Mouse (Mus musculus): ENCODE measurements at regions not wholly inside any gene's neighbourhood (a gene's known extent, or its start where the extent isn't known, plus 50 kb on each side); places are given as distances from the start of the nearest gene placed in this dataset.
"Not testable (repeated sequence)": the region's sequence is repeated elsewhere in the genome, so short reads cannot be mapped to it uniquely, and the experiment has no call there.

DNA sequence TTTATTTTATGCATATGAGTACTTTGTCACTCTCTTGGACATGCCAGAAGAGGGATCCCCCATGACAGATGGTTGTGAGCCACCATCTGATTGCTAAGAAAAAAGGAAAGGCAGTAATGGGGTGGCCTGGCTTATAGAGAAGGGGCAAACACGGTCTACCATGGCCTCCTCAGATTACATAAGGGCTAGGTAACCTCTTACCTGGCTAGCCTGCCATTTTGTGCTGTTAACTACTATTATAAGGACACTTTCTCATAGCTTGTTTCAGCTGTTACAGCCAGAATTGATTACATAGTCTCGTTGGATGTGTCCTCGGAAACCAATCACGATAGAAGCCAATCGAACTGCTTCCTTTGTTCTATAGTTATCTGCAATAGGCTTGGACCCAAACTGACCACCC lies 60.9 kb upstream of the Gm14496 start:
- no peak for ATAC-seq

- not testable (repeated sequence) for ATAC-seq
Measured at GRCm38 (mm10) chr2:181930538-181930937, 60.4 kb upstream of the Gm14496 start.

GRCm38 (mm10) chr2:181931077-181931815 lies 59.7 kb upstream of the Gm14496 start:
- ATAC-seq, result peak; percentile 51

DNA sequence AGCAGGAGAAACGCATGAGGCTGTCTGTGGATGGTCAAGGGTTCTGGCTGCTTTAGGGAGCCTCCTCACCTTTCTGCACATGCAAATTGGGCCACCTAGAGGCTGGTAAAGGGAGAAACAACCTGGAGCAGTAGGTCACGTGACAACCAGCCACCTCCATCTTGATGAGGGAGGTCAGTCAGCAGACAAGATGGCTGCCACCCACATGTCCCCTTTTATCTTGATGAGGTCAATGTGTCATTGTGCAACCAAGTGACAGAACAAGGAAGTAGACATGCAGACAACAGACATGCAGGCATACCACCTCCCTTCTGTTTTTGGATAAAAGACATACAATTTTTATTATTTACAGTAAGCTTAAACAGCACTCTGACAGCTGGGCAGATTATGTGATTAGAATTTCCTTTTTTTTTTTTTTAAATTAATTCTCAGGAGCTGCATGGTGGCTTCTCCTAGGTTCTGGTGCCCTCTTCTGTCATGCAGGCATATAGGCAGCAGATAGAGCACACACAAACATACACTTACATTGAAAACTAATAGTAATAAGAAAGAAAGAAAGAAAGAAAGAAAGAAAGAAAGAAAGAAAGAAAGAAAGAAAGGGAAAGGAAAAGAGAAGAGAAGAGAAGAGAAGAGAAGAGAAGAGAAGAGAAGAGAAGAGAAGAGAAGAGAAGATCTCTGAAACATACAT lies 58.9 kb upstream of the Gm14496 start:
- no peak for ATAC-seq
